Mouse (Mus musculus): ENCODE measurements at regions not wholly inside any gene's neighbourhood (a gene's known extent, or its start where the extent isn't known, plus 50 kb on each side); places are given as distances from the start of the nearest gene placed in this dataset.

DNA sequence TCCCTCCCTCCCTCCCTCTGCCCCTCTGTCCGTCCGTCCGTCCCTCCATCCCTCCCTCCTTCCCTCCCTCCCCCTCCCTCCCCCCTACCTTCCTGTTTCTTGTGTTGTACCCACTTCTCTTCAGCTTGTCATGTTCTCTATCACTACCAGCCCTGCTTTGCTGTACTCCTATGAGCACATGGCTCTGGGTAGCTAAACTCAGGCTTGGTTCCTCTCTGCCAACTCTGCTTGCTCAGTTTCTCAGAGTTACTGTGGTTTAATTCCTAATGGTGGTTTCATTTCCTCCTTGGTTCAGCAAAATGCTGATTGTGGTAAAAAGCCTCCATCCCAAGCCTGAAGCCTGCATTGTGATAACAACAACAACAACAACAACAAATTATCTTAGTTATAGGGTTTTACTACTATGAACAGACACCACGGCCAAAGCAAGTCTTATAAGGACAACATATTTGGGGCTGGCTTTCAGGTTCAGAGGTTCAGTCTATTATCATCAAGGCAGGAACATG is 279.5 kb upstream of the Zfp703 start:
- no peak for DNase-seq

DNA sequence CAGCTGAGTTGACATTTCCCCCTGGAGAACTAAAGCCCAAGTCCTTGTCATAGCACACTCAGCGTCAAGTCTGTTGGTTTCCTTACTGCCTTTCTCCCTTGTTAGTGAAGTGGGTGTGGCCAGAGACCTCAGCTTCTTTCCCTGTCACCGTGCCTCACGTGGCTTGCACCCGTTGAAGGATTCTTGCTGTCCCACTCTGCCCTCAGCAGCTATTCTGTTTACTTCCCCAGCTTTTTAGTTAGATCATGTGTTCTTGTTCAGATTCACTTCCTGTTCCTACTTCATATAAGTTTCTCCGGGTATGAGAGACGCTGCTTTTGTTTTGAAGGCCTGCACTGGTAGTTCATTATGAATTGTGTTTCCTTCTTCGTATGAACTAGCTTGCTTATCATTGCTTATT is 278.5 kb upstream of the Zfp703 start:
- DNase-seq, result peak; percentile 23

DNA sequence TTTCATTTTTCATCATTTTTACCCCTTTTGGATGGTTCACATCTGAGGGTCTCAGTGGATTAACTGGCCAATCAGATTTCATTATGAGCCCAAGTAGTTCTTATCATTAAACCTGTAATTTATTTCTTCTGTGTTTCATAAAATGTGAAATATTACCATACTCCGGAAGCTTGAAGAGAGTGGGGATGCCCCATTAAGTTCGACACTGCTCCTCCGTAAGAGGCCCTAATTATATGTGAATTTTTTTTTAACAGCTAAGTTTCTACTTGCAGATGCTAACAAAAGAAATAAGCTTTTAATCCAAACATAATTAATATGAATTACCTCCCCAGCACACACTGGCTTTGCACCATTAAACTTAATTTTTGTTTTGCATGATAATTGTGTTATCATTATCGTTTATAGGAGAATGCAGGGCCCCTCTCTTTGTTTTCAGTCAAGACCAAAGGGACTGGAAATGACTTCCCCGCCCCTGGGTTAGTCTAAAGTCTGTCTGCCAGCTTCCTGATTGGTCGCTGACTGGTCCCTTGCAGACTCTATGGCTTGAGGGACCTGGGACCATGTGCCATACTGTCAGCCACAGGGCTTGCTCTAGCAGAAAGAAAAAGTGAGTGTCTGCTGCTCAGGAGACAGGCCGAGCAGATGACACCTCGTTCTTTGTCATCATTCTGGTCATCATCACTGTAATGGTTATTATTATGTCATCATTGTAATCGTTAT is 270.9 kb upstream of the Zfp703 start:
- DNase-seq, result no peak

DNA sequence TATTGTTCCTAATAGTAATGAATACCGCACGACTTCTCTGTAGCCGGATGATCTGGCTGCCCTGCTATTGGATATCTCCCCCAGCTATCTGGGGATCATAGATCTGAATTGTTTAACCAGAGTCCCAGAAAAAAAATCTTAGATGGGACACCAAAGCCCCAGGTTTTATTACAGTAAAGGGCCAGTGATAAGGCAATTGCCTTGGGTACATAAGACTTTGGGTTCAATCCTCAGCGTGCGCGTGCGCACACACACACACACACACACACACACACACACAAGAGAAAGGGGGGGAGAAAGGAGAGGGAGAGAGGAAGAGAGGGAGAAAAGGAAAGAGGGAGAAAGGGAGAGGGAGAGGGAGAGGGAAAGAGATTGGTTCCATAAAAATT is 270.4 kb upstream of the Zfp703 start:
- DNase-seq, result no peak

DNA sequence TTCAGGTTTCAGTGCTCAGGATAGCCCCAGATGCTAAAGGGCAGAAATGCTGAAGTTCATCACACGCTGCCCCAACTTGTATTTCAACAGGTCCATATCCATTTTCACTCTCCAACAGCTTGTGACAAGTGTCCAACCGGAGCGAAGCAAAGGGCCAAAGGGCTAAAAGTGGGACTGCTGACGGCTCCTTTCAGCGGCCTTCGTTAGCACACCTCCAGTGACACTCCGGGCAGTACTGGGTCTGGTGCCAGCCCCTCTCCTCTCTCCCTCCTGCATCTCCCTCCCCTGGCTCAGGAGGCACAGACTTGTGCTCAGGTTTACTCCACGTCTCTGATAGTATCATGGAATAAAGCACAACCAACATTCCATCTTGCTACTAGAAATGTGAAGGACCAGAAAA is 263.3 kb upstream of the Zfp703 start:
- DNase-seq, result no peak

DNA sequence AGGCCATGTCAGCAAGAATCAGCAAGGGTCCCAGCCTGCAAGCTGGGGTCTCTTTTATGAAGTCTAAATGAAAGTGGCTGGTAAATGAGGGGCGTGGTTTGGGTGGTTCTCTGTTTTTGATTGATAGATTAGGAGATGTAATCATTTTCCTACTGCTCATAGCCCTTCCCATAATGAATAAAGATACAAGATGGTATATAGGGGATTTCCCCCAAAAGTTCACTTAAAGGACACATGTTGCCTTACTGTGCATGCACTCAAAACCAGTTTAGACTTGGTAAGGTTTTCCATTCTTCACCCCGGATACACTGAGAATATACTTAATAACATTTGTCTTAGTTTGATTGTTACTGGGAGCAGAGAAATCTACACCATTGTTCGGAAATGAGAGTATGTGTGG is 262.4 kb upstream of the Zfp703 start:
- DNase-seq, result no peak

DNA sequence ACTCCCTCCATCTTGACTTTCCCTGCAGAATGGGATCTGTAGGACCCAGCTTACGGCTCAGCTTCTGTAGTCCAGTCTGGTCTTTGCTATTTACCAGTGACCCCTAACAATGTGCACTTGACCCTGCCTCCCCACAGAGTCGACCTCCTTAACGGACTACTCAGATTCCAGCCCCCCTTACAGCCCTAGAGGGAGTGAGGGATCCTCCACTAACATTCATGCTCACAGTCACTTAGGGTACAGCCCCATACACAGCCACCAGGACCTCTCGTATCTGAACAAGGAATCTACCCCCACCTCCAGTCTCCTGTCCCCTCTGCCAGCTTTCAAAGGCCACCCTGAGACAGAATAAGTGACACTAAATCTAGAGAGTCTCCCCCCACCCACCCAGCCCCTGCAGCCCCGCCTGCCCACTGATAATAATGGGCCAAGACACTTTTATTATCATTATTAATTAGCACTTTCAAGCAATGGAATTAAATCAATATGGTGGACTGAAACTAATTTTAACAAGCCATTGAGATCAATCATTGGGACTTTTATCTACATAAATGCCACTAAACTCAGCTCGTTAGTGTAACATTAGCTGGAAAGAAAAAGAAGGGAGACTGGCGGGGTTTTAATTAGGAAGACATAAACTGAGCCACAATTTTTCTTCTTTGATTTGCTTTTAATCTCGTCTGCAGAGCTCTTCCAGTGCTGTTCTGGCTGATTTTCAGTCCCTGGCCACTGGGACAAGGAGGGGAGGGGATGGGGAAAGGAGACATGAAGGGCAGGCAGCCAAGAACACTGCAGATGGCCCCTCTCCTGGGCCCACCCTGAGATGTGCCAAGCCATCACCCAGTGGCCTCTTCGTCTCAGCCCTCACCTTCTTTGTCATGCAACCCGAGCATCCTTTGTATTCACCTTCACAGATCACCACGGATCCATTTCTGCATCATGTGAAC is 258.4 kb upstream of the Zfp703 start:
- DNase-seq, result no peak

DNA sequence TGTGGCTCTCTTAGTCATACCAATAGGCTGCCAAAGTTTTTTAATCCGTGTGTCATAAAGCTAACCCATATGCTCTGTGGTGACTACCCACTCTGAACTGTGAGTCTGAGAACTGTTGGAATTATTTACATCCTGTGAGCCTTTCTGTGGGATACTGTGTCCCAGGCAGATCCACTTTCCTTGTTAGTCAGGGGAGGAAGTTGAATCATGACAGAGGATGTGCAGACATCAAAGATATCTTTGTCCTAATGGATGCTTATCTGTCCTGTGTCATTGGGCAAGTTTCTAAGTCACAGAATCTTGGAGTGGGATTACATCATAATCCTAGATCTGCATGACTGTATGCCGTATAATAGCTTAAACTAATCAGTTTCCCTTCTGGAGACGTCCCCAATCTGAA is 254.4 kb upstream of the Zfp703 start:
- no peak for DNase-seq

DNA sequence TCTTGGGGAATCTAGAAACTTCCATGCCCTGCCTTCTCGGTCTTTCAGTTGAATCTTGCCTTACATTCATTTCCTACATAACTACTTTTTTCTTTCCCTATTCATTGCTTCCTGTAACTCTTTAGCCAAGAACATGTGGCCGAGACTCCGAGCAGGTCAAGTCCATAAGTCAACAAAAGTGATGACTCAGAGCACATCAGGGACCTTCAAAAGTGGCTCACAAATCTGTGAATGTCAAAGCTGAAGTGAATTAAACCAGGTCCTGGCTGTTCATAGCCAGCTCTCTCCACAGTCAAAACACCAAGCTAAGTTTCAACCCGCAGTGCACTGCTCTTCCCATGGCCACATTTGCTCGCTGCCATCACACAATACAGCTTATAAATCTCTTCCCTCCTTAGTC is 252.5 kb upstream of the Zfp703 start:
- no peak for DNase-seq

DNA sequence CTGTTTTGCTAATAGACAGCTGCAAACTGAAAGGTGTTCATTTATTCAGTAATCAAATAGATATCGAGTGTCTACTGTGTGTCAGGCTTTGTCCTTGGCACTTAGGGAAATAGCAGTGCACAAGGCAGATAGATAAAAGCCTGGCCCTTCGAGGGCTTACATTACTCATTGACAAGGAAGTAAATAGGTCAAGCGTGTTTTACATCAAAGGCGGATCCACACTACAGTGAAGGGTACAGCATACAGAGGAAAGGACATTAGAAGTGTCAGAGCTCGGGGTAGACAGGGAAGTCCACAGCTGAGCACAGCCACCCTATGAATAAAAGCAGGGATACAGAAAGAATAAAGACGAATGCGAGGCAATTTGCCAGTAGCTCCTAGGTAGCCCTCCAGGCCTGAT is 251.6 kb upstream of the Zfp703 start:
- DNase-seq, result no peak

DNA sequence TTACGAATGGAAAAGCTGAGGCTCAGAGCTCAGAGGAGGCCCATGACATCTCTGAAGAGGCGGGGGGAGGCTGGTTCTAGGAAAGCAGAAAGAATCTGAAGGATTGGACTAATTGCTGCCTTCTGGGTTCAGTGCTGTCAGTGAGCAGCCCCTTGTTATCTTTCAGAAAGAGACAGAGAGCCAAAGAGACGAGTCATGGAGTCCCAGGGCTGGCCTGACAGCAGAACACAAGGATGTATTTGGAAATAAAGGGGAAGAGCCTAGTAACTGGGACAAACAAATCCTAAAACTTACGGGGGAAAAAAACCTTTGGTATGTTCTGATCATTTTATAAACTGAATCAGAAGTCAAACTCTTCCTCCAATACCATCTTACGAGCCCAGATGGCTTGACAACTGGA is 247.8 kb upstream of the Zfp703 start:
- DNase-seq, result no peak

DNA sequence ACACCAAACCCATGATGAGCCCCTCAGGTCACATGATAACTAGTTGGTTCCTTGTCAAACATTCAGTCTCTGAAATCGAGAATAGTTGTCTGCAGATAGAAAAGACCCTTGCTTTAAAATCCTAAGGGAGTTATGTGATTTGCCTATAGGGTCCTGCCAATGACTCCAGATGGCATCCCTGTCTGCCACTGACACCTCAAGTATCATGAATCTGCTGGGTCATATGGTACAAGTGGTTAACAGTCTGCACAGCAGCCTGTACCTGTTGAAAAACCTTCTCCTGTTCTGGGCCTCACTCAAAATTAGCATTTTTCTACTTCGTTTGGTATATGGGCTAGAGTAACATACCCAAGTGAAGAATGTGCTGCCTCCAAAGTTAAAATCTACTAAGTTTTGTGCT is 246.0 kb upstream of the Zfp703 start:
- no peak for DNase-seq

DNA sequence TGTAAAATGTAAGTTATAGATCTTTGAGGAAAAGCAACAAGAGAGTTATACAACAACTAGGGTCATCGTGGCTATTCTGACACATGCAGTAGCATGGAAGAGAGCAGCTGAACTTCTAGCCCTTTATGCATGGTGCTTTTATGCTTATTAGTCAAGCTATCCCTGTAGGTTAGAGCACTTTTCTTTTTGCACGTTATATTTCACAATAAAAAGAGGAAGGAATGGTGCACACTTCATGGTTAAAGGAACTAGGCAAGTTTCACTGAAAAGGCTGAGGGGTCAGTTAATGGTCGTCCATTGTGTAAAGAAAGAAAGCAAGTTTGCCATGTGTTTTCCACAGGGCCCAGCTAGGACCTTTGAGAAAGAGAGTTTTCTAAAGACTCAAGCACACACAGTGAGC is 232.7 kb upstream of the Zfp703 start:
- no peak for DNase-seq

DNA sequence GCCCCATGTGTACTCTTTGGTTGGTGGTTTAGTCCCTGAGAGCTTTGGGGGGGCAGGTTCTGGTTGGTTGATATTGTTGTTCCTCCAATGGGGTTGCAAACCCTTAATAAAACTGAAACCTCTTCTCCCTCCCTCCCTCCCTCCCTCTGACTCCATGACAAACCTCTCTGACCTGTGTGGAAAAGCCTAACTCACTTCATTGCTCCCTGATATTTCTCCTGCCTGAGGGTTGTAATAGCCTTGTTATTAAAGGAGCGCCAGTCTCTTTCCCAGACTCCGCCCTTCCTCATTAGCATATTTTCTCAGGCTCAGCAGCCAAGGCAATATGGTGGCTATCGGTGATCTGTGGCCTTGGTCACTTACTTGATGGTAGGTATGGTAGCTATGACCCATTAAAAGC is 230.3 kb upstream of the Zfp703 start:
- DNase-seq, result no peak

DNA sequence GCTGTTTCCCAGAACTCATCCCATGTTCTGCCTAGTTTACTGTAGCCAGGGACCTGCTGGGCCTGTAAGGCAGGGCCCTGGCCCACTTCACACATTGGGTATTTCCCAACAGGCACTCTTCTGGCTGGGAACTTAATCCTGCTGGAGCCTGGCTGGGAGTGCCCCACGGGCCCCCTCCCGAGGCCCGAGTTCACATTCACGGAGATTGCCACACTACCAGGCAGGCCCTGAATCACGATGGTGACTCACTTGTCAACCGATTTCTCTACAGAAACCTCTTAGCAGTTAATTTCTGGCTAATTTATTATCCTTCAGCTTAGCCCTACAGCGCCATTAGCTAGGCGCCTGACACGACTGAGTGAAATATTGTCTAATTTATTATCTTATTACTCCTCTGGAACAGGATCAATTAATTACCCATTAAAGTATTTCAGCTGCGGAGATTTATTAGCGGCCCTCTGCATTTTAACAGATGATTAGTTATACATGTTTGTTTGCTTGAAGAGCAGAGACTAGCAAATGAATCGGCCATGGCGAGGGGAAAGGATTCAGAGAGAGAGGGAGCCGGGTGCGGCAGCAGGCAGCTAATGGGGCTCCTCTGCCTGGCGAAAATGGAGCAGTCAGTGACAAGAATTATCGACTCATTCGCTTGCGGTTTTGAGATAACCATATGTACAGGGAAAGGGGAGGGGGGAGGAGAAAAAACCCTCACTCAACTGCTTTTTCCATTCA is 229.7 kb upstream of the Zfp703 start:
- peak; percentile 42 for DNase-seq

DNA sequence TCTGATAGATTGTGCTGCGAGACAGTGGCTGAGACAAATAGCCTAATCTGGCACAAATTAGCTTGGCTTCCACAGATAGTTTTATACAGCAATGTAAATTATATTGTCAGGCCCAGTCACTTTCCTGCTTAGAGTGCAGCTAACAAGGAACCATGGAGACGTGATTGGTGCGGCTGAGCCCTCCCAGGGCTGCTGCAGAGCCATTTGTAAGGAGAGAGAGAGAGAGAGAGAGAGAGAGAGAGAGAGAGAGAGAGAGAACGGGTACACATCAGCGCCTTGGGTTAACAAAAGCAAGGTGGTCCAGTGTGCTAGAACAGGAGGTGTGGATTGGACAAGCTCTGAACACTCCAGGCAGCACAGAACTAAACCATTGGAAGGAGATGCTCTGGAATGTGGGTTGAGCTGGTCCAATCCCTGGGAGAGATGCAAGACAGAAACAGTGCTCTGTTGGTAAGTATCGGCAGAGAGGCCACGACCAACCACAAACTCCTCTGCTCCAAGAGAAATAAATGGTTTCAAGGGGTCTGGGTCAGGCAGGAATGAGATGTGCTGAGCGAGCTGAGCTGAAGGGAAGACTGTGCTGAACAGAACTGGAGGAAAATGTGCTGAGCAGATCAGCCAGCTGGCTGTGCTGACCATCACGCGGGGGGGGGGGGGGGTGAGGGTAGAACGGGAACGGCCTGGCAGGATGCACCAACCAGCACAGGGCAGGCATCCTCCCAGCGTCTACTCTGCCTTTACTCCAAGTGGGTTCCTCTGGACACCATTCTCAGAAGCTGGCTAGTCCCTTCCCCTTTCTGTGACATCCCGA is 228.8 kb upstream of the Zfp703 start:
- no peak for DNase-seq

DNA sequence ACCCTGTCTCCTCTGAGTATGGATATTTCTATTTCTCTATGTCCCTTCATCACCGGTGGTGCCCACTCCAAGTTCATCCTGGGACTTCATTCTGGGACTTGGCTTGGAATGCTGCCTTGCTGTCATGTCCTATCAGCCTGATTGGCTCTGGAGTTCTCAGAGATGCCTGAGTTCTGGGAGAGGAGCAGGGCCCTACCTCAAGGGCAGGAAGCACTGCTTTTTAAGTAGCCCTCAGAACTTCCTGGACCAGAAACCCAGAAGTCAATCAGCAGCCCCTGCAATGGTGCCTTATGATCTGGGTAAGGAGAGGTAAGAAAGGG is 228.2 kb upstream of the Zfp703 start:
- DNase-seq, result no peak

DNA sequence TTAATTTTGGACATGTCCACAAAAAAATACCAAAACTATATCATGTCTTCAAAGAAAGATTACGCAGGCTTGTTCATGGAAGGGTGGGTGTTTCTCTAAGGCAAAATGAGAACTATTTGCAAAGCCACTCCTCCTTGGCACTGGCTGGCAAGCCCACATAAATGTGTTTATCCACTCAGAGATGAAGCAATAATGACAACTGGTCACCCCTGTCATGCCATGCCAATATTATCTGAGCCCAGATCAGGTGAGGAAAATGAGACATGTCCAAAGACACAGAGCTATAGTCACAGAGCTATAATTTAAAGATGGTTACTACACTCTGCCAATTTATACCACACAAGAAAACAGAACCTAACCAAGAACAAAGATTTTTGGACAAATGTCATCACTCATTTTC is 227.0 kb upstream of the Zfp703 start:
- DNase-seq, result no peak

DNA sequence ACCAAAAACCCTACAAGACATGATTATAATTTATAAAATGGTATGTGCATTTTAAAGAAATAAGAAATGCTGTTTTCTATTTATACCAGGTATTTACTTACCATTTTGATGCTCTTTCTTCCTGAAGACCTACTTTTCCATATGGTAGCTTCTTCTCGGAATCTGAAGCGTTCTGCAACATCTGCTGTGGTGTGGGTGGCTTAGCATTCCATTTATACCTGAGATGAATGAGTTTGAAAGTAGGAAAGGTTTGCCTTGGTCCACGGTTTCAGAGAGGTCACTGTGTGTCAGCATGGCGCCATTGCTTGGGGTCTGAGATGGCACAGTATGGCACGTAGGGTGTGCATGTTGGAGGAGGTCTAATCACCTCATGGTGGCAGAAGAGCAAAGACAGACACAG is 225.5 kb upstream of the Zfp703 start:
- no peak for DNase-seq

DNA sequence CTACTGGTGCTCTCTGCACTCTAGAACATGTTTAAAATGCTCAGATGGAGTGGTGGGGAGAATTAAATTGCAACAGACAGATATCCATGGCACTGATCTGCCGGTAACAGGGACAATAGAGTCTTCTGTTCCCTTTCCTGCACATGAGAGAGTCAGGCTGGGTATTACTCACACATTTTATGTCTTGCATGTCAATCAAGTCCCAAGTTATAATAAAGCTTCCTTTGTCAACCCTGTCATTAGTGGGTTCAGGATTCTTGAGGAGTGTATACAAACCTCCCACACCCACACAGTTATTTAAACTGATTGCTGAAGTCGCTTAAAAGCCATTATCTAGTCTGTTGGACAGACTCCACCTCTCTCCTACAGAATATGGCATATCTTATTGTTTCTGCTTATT is 220.7 kb upstream of the Zfp703 start:
- DNase-seq, result no peak

DNA sequence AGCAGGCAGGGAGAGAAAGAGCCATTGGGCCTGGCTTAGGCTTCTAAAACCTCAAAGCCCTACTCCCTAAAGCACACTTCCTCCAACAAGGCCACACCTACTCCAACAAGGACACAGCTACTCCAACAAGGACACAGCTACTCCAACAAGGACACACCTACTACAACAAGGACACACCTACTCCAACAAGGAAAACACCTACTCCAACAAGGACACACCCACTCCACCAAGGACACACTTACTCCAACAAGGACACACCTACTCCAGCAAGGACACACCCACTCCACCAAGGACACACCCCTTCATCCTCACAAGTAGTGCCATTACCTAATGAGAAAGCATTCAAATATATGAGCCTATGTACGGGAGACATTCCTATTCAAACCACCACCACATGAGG is 216.4 kb upstream of the Zfp703 start:
- no peak for DNase-seq

DNA sequence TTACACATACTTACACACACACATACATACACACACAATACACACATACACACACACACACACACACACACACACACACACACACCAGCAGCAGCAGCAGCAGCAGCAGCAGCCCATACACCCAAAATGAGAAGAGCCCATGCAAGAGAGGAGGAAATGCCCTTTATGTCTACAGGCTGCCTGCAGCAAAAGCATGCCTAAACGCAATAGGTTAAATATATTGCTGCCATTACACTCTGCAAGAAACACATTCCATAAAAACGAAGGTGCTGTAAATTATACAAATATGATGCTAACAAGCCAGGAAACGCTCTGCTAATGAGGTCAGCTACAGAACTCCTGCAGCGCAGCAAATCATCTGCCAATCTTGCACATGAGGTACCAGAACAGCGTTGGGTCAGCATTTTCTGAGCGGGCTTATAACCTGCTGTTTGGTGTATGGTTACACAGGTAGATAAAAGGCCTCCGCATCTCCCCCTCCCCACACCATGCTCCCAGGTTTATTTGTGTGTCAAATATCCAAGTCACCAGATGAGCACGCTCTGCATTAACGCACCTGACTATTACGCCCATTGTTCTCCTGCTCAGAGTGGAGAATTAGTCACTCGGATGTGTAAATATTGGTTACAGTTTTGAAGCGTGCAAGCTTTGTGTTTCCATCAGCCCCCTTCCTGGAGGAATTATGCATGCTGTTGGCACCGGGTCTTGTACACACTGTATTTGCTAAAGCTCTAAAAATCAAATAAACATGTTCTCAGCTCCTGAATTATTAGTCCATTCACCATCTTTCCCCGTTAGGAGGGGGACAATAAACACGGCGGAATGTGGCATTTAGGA is 214.0 kb upstream of the Zfp703 start:
- no peak for DNase-seq
